Mouse (Mus musculus) frontal cortex, postnatal 36 days (tissue): Measurements from ENCODE around the gene Inpp5f.
"Not testable (repeated sequence)": the region's sequence is repeated elsewhere in the genome, so short reads cannot be mapped to it uniquely, and the experiment has no call there.

Source experiments
- DNase-seq, 2 experiments: peaks; one replicate each; pipeline ENCODE4 v3.0.0; 2022; ENCODE audit warnings: low spot score in 2 of 2

Inpp5f gene

GRCm38 (mm10) chr7:128610897-128611798, at the start of gene Inpp5f:
Gene Inpp5f (plus strand): TSS chr7:128611328.
- peak; percentile 95 to 96 for DNase-seq

GRCm38 (mm10) chr7:128563373-128563772, 47.8 kb upstream of the Inpp5f start:
- DNase-seq: no peak

- DNase-seq: no peak
Measured at GRCm38 (mm10) chr7:128566311-128566710, 44.8 kb upstream of the Inpp5f start.

GRCm38 (mm10) chr7:128567561-128568244, 43.4 kb upstream of the Inpp5f start:
- no peak for DNase-seq

- not testable (repeated sequence) for DNase-seq
Measured at GRCm38 (mm10) chr7:128569429-128569828, 41.7 kb upstream of the Inpp5f start.

- DNase-seq: no peak
Measured at GRCm38 (mm10) chr7:128569987-128570656, 41.0 kb upstream of the Inpp5f start.

- not testable (repeated sequence) for DNase-seq
Measured at GRCm38 (mm10) chr7:128570657-128571056, 40.5 kb upstream of the Inpp5f start.

GRCm38 (mm10) chr7:128572030-128572429, 39.1 kb upstream of the Inpp5f start:
- no peak for DNase-seq

- no peak for DNase-seq
Measured at GRCm38 (mm10) chr7:128575211-128575610, 35.9 kb upstream of the Inpp5f start.

GRCm38 (mm10) chr7:128575794-128576193, 35.3 kb upstream of the Inpp5f start:
- DNase-seq: no peak

GRCm38 (mm10) chr7:128577607-128578006, 33.5 kb upstream of the Inpp5f start:
- DNase-seq: no peak

- no peak for DNase-seq
Measured at GRCm38 (mm10) chr7:128578199-128578945, 32.8 kb upstream of the Inpp5f start.

- no peak for DNase-seq
Measured at GRCm38 (mm10) chr7:128579381-128579780, 31.7 kb upstream of the Inpp5f start.

GRCm38 (mm10) chr7:128580318-128580717, 30.8 kb upstream of the Inpp5f start:
- DNase-seq: no peak

- no peak for DNase-seq
Measured at GRCm38 (mm10) chr7:128581864-128582484, 29.2 kb upstream of the Inpp5f start.

GRCm38 (mm10) chr7:128583213-128583948, 27.7 kb upstream of the Inpp5f start:
- peak; percentile 71 to 86 for DNase-seq

GRCm38 (mm10) chr7:128587334-128587933, 23.7 kb upstream of the Inpp5f start:
- no peak for DNase-seq

GRCm38 (mm10) chr7:128591345-128592084, 19.6 kb upstream of the Inpp5f start:
- peak in 1 of 2 experiments; percentile 15 for DNase-seq
